Mouse (Mus musculus) forebrain, embryonic 11.5 days (tissue): ENCODE results near the gene Myo9a. TPM values are rescaled to one million over a fixed set of nuclear protein-coding genes. Genes with fewer than 3 reads are reported as not detected.
"Not testable (repeated sequence)": the region's sequence is repeated elsewhere in the genome, so short reads cannot be mapped to it uniquely, and the experiment has no call there.

Experiments used
- ATAC-seq: fragments of 200-750 bp; cut with Nextera tagmentation; replicated peaks from 2 replicates; pipeline ENCODE4 v1.8.0; 2017; ENCODE audit warnings: moderate TSS enrichment; ENCODE audit not compliant: low FRiP score
- DNase-seq: peaks from one replicate; pipeline ENCODE4 v3.0.0-alpha.2; 2017; ENCODE audit warnings: low spot score
- H3K27ac ChIP-seq: fragments of 300-500 bp; sonication (generic); 2 replicates; pipeline ENCODE4 v1.5.1; 2014; ENCODE audit warnings: low read depth, low read length
- H3K27me3 ChIP-seq: fragments of 300-500 bp; sonication (generic); 2 replicates; pipeline ENCODE4 v1.6.1; 2014; ENCODE audit warnings: mild to moderate bottlenecking, low read length, mixed read lengths; ENCODE audit not compliant: control insufficient read depth, insufficient read depth
- H3K36me3 ChIP-seq: fragments of 300-500 bp; sonication (generic); 2 replicates; pipeline ENCODE4 v1.6.1; 2014; ENCODE audit warnings: mild to moderate bottlenecking, low read length, moderate library complexity, mixed read lengths; ENCODE audit not compliant: control insufficient read depth, insufficient read depth
- H3K4me1 ChIP-seq: fragments of 300-500 bp; sonication (generic); replicated peaks from 2 replicates; pipeline ENCODE4 v1.6.1; 2014; ENCODE audit warnings: low read length, mixed read lengths; ENCODE audit not compliant: control insufficient read depth, insufficient read depth
- H3K4me2 ChIP-seq: fragments of 300-500 bp; sonication (generic); 2 replicates; pipeline ENCODE4 v1.6.1; 2014; ENCODE audit warnings: low read depth, mild to moderate bottlenecking, low read length, moderate library complexity, mixed read lengths; ENCODE audit not compliant: severe bottlenecking
- H3K4me3 ChIP-seq: fragments of 300-500 bp; sonication (generic); 2 replicates; pipeline ENCODE4 v1.5.1; 2014; ENCODE audit warnings: low read depth, low read length
- H3K9ac ChIP-seq: fragments of 300-500 bp; sonication (generic); 2 replicates; pipeline ENCODE4 v1.6.1; 2014; ENCODE audit warnings: low read length
- H3K9me3 ChIP-seq: fragments of 300-500 bp; sonication (generic); 2 replicates; pipeline ENCODE4 v1.6.1; 2016; ENCODE audit warnings: low read length, mixed read lengths; ENCODE audit not compliant: control insufficient read depth
- WGBS: fragments of 180-500 bp; shearing (Covaris S2); extraction: QIAGEN DNeasy Blood & Tissue Kit; methylation state at CpG from one replicate; pipeline ENCODE4 v1.1.7; 2014; 5-methylcytosine and 5-hydroxymethylcytosine counted together
- polyA plus RNA-seq: library from polyadenylated mRNA; unstranded; fragments of >200 nt; fragmentation: Nextera tagmentation; extraction: Ambion mirVana; gene quantifications from 2 replicates; pipeline ENCODE4 v1.2.1, GENCODE M21; 2014

The Myo9a gene
- polyA plus RNA-seq, 1 experiment from 2014 or later, result 18.4 TPM

GRCm38 (mm10) chr9:59958115-59958514, 207.4 kb downstream of the Myo9a start:
- not testable (repeated sequence) for H3K9me3 ChIP-seq, H3K36me3 ChIP-seq, ATAC-seq, H3K9ac ChIP-seq, H3K4me1 ChIP-seq, H3K4me3 ChIP-seq, H3K4me2 ChIP-seq, H3K27ac ChIP-seq, DNase-seq, H3K27me3 ChIP-seq
- 92% methylated on average over 1 of the region's 1 CpGs for WGBS

- Histone ChIP-seq H3K9me3 (no peaks in the 10 kb centered on the region), H3K9ac (no peak overlapping the region), H3K27ac (no peak overlapping the region), H3K4me1 (no peaks in the 10 kb centered on the region), H3K27me3 (no peaks in the 10 kb centered on the region), H3K4me2 (no peak overlapping the region), H3K36me3 (no peaks in the 10 kb centered on the region), H3K4me3 (no peak overlapping the region)
- peak; percentile 56; the same call in 1 of the 2 replicates for ATAC-seq
- 3% methylated on average over 8 of the region's 8 CpGs for WGBS
- DNase-seq, result peak; percentile 90
Observed at GRCm38 (mm10) chr9:59959276-59959675, 208.6 kb downstream of the Myo9a start.

- no peaks in the 10 kb centered on the region for H3K27me3 ChIP-seq
- DNase-seq (no peak), ATAC-seq (no peak)
- no peaks in the 10 kb centered on the region for H3K9me3 ChIP-seq
- H3K4me3 ChIP-seq, result no peak within 1 kb of the TSS
- no peak within 1 kb of the TSS for H3K9ac ChIP-seq
- H3K4me2 ChIP-seq, result no peak within 1 kb of the TSS
- H3K4me1 ChIP-seq, result no peaks in the 10 kb centered on the region
- WGBS, result 90% methylated on average over 10 of the region's 10 CpGs
- H3K36me3 ChIP-seq, result no peaks in the 10 kb centered on the region
- no peak within 1 kb of the TSS for H3K27ac ChIP-seq
Observed at GRCm38 (mm10) chr9:59960559-59960958, 209.9 kb downstream of the Myo9a start, which contains the start of gene Nr2e3. TSS of gene Nr2e3 (minus strand) at chr9:59960659.

- 59% methylated on average over 14 of the region's 14 CpGs for WGBS
- DNase-seq, result no peak
Observed at GRCm38 (mm10) chr9:59961201-59961955, 210.7 kb downstream of the Myo9a start.

GRCm38 (mm10) chr9:59964367-59964766, 213.7 kb downstream of the Myo9a start:
- DNase-seq (no peak), ATAC-seq (no peak)
- Histone ChIP-seq H3K9ac (no peak overlapping the region), H3K9me3 (no peaks in the 10 kb centered on the region), H3K27me3 (no peaks in the 10 kb centered on the region), H3K27ac (no peak overlapping the region), H3K4me3 (no peak overlapping the region), H3K4me1 (no peaks in the 10 kb centered on the region), H3K4me2 (no peak overlapping the region), H3K36me3 (no peaks in the 10 kb centered on the region)
- WGBS, result 70% methylated on average over 3 of the region's 3 CpGs

More at GRCm38 (mm10) chr9:59961201-59961955, 210.7 kb downstream of the Myo9a start:
- no peak overlapping the region for H3K4me2 ChIP-seq
- H3K36me3 ChIP-seq, result no peaks in the 10 kb centered on the region
- ATAC-seq, result no peak
- H3K4me3 ChIP-seq, result no peak overlapping the region
- H3K9ac ChIP-seq, result no peak overlapping the region
- H3K4me1 ChIP-seq, result no peaks in the 10 kb centered on the region
- H3K27me3 ChIP-seq, result no peaks in the 10 kb centered on the region
- no peaks in the 10 kb centered on the region for H3K9me3 ChIP-seq
- H3K27ac ChIP-seq, result no peak overlapping the region

- Histone ChIP-seq H3K36me3 (no peaks in the 10 kb centered on the region), H3K9ac (no peak overlapping the region), H3K4me1 (no peaks in the 10 kb centered on the region), H3K4me2 (no peak overlapping the region), H3K27ac (no peak overlapping the region), H3K9me3 (no peaks in the 10 kb centered on the region), H3K4me3 (no peak overlapping the region), H3K27me3 (no peaks in the 10 kb centered on the region)
- no peak for ATAC-seq
- DNase-seq, result no peak
- WGBS, result 85% methylated on average over 10 of the region's 10 CpGs
Observed at GRCm38 (mm10) chr9:59965046-59965445, 214.3 kb downstream of the Myo9a start.

- ATAC-seq (no peak), DNase-seq (peak; percentile 73)
- H3K4me2 ChIP-seq, result no peak overlapping the region
Observed at GRCm38 (mm10) chr9:59969383-59969782, 218.7 kb downstream of the Myo9a start.

GRCm38 (mm10) chr9:59971263-59971662, 220.6 kb downstream of the Myo9a start:
- Histone ChIP-seq H3K27ac (no peak overlapping the region), H3K36me3 (no peaks in the 10 kb centered on the region), H3K27me3 (no peaks in the 10 kb centered on the region), H3K4me1 (no peaks in the 10 kb centered on the region), H3K4me3 (no peak overlapping the region), H3K4me2 (no peak overlapping the region), H3K9ac (no peak overlapping the region), H3K9me3 (no peaks in the 10 kb centered on the region)
- DNase-seq (no peak), ATAC-seq (no peak)
- 81% methylated on average over 4 of the region's 4 CpGs for WGBS

More at GRCm38 (mm10) chr9:59969383-59969782, 218.7 kb downstream of the Myo9a start:
- no peak overlapping the region for H3K27ac ChIP-seq
- no peaks in the 10 kb centered on the region for H3K36me3 ChIP-seq
- H3K4me3 ChIP-seq, result no peak overlapping the region
- H3K27me3 ChIP-seq, result no peaks in the 10 kb centered on the region
- H3K9ac ChIP-seq, result no peak overlapping the region
- H3K4me1 ChIP-seq, result no peaks in the 10 kb centered on the region
- 29% methylated on average over 6 of the region's 6 CpGs for WGBS
- no peaks in the 10 kb centered on the region for H3K9me3 ChIP-seq
